Mouse (Mus musculus): ENCODE data around the gene Plekhg1.

- TF ChIP-seq CTCF (IDR thresholded peaks at IDR 0.05; ENCODE audit: low read depth) (no peak), EP300 (IDR thresholded peaks at IDR 0.05; ENCODE audit: low read depth) (no peak)
These were observed 240.1 kb downstream of the Plekhg1 start for GRCm38 (mm10) chr10:3980231-3980630.
